Mouse (Mus musculus): ENCODE measurements around the gene Bpifa1.

- TF ChIP-seq POLR2A (IDR thresholded peaks at IDR 0.05; ENCODE audit: insufficient read length, low read depth) (no peak), CEBPB (IDR thresholded peaks at IDR 0.05; ENCODE audit: insufficient read depth, poor library complexity, severe bottlenecking) (no peak), USF1 (IDR thresholded peaks at IDR 0.05; ENCODE audit: low read depth) (no peak), MYOD1 (IDR thresholded peaks at IDR 0.05; ENCODE audit: control insufficient read depth in 1 of 3, insufficient read length in 2 of 3, low read depth in 2 of 3) (no peak), MAX (IDR thresholded peaks at IDR 0.05; ENCODE audit: low read depth) (no peak), TCF12 (IDR thresholded peaks at IDR 0.05; ENCODE audit: insufficient read depth, poor library complexity, severe bottlenecking) (no peak), POLR2AphosphoS2 (IDR thresholded peaks at IDR 0.05; ENCODE audit: insufficient read length, low read depth) (no peak), MYOG (IDR thresholded peaks at IDR 0.05; ENCODE audit: control insufficient read depth in 1 of 3, insufficient read depth in 1 of 3, insufficient read length in 2 of 3, low read depth in 2 of 3) (no peak)
Observed at GRCm38 (mm10) chr2:154185748-154186147, 43.1 kb downstream of the Bpifa1 start.

Data from myocyte (in vitro differentiated cells).